8 mouse cellular contexts compared by ENCODE assay signal in genomic region chr16:25465435-25466139, GRCm38 (mm10).
DNase-seq lines count a peak whose midpoint lies in the region; ATAC-seq and TF ChIP-seq lines count a peak whose summit lies in the region.

No protein-coding gene starts in this region.

- peak; percentile 19; the same call in 1 of the 2 replicates for ATAC-seq in midbrain, embryonic 11.5 days (ENCODE audit: low FRiP score)
- peak; percentile 57; the same call in 1 of the 2 replicates for ATAC-seq in hindbrain, embryonic 14.5 days (ENCODE audit: low FRiP score)
- ATAC-seq in lung, postnatal 0 days: peak; percentile 89

- 51% methylated on average over 13 of the region's 13 CpGs for WGBS in midbrain, embryonic 11.5 days
- 55% methylated on average over 13 of the region's 13 CpGs for WGBS in midbrain, embryonic 10.5 days
- WGBS in hindbrain, embryonic 14.5 days: 57% methylated on average over 13 of the region's 13 CpGs
- WGBS in lung, postnatal 0 days: 35% methylated on average over 13 of the region's 13 CpGs

- H3K4me3 ChIP-seq in midbrain, embryonic 11.5 days (ENCODE audit: low read depth, low read length): no peak overlapping the region
- H3K4me3 ChIP-seq in midbrain, embryonic 10.5 days: no peak overlapping the region
- H3K4me3 ChIP-seq in hindbrain, embryonic 14.5 days (replicated peaks; ENCODE audit: low read length): no peak overlapping the region
- H3K4me3 ChIP-seq in lung, postnatal 0 days (ENCODE audit: low read depth, low read length): no peak overlapping the region

- TF ChIP-seq EP300 in lung, postnatal 0 days (IDR thresholded peaks at IDR 0.05): no peak

- DNase-seq in midbrain, embryonic 11.5 days (ENCODE audit: low spot score, missing footprints): no peak
- no peak for DNase-seq in midbrain, embryonic 10.5 days (ENCODE audit: low spot score)
- DNase-seq in frontal cortex, postnatal 36 days (ENCODE audit: low spot score in 2 of 2): peak; percentile 18 to 24
- no peak for DNase-seq in hindbrain, embryonic 14.5 days (ENCODE audit: low spot score)
- peak; percentile 81 for DNase-seq in lung, postnatal 0 days (ENCODE audit: low spot score)
- no peak for DNase-seq in B cell, adult 2 months
- no peak for DNase-seq in thymus, postnatal 0 days (ENCODE audit: low spot score)
- DNase-seq in gastrocnemius, postnatal 25 days: no peak

- no peaks in the 10 kb centered on the region for H3K4me1 ChIP-seq in midbrain, embryonic 11.5 days (ENCODE audit: control insufficient read depth, insufficient read depth, low read length)
- 0 out of 2 replicates have a peak, but pooled peaks cover 3% of the 10 kb centered on the region for H3K4me1 ChIP-seq in midbrain, embryonic 10.5 days
- H3K4me1 ChIP-seq in hindbrain, embryonic 14.5 days (replicated peaks; ENCODE audit: control insufficient read depth, insufficient read depth, low read length): no peaks in the 10 kb centered on the region
- no peaks in the 10 kb centered on the region; the same call in 1 of the 2 replicates for H3K4me1 ChIP-seq in lung, postnatal 0 days (ENCODE audit: insufficient read depth, low read depth, low read length)

- H3K36me3 ChIP-seq in midbrain, embryonic 11.5 days (ENCODE audit: control insufficient read depth, insufficient read depth, low read length): no peaks in the 10 kb centered on the region
- no peaks in the 10 kb centered on the region for H3K36me3 ChIP-seq in midbrain, embryonic 10.5 days
- H3K36me3 ChIP-seq in hindbrain, embryonic 14.5 days (replicated peaks; ENCODE audit: control insufficient read depth, insufficient read depth): no peaks in the 10 kb centered on the region
- H3K36me3 ChIP-seq in lung, postnatal 0 days (ENCODE audit: insufficient read depth, low read length): no peaks in the 10 kb centered on the region

- TF ChIP-seq CTCF in lung, postnatal 0 days (IDR thresholded peaks at IDR 0.05): peak; percentile 13; the same call in 1 of the 2 replicates

- no peak overlapping the region for H3K4me2 ChIP-seq in midbrain, embryonic 11.5 days
- H3K4me2 ChIP-seq in hindbrain, embryonic 14.5 days (replicated peaks): no peak overlapping the region
- no peak overlapping the region for H3K4me2 ChIP-seq in lung, postnatal 0 days (replicated peaks; ENCODE audit: low read depth, low read length)

- H3K9ac ChIP-seq in midbrain, embryonic 11.5 days (ENCODE audit: low read length): no peak overlapping the region
- H3K9ac ChIP-seq in hindbrain, embryonic 14.5 days: no peak overlapping the region
- H3K9ac ChIP-seq in lung, postnatal 0 days (replicated peaks; ENCODE audit: low read depth): no peak overlapping the region

- no peak overlapping the region for H3K27ac ChIP-seq in midbrain, embryonic 11.5 days (ENCODE audit: low read depth, low read length)
- H3K27ac ChIP-seq in midbrain, embryonic 10.5 days (replicated peaks): no peak overlapping the region
- no peak overlapping the region for H3K27ac ChIP-seq in hindbrain, embryonic 14.5 days
- no peak overlapping the region for H3K27ac ChIP-seq in lung, postnatal 0 days (ENCODE audit: low read length)

- H3K9me3 ChIP-seq in midbrain, embryonic 11.5 days (ENCODE audit: control insufficient read depth, low read length): no peaks in the 10 kb centered on the region
- no peaks in the 10 kb centered on the region for H3K9me3 ChIP-seq in midbrain, embryonic 10.5 days (replicated peaks)
- no peaks in the 10 kb centered on the region for H3K9me3 ChIP-seq in hindbrain, embryonic 14.5 days (ENCODE audit: control insufficient read depth, low read length)
- H3K9me3 ChIP-seq in lung, postnatal 0 days (ENCODE audit: low read length): no peaks in the 10 kb centered on the region

- no peaks in the 10 kb centered on the region for H3K27me3 ChIP-seq in midbrain, embryonic 11.5 days (ENCODE audit: control insufficient read depth, insufficient read depth, low read length)
- no peaks in the 10 kb centered on the region for H3K27me3 ChIP-seq in midbrain, embryonic 10.5 days (ENCODE audit: low read depth, poor library complexity, severe bottlenecking)
- H3K27me3 ChIP-seq in hindbrain, embryonic 14.5 days (ENCODE audit: control insufficient read depth, insufficient read depth, low read length): no peaks in the 10 kb centered on the region
- no peaks in the 10 kb centered on the region for H3K27me3 ChIP-seq in lung, postnatal 0 days (replicated peaks; ENCODE audit: insufficient read depth, low read length)

Comparison
In these comparisons a context has a peak if more than half of its experiments do, and no peak if none do; other contexts are left out.
1. ATAC-seq: peak in every context shown above with its lines; median percentile 89 in lung, postnatal 0 days; 57 in hindbrain, embryonic 14.5 days; 19 in midbrain, embryonic 11.5 days.
2. DNase-seq: peak in frontal cortex, postnatal 36 days (2 of 2) and lung, postnatal 0 days (single experiment); none in midbrain, embryonic 11.5 days (single experiment), midbrain, embryonic 10.5 days (single experiment), hindbrain, embryonic 14.5 days (single experiment), B cell, adult 2 months (0 of 2), thymus, postnatal 0 days (single experiment) and gastrocnemius, postnatal 25 days (single experiment).